Mouse (Mus musculus) Patski (cell line): ENCODE results near the gene Tbcel. TPM values are rescaled to one million over a fixed set of nuclear protein-coding genes. Genes with fewer than 3 reads are reported as not detected.

Experiments used
- ATAC-seq: fragments of 100-300 bp; one replicate; pipeline ENCODE4 v1.8.0; 2021
- CTCF ChIA-PET: fragments of 350-600 bp; sonication (Branson Sonifier 250); formaldehyde crosslinking; loops from one replicate; lab custom pipeline; 2022; ENCODE audit warnings: inconsistent platforms; lab: Charles Lee
- POLR2A ChIA-PET: fragments of 350-600 bp; sonication (Branson Sonifier 250); formaldehyde crosslinking; loops from one replicate; lab custom pipeline; 2022; ENCODE audit warnings: antibody characterized with exemption, inconsistent platforms; lab: Charles Lee
- DNase-seq: peaks from one replicate; pipeline ENCODE4 v3.0.0-alpha.2; 2011; ENCODE audit warnings: low read depth, low spot score
- H3K27me3 ChIP-seq: fragments of 371-371 bp; one replicate; pipeline ENCODE4 v1.5.1; 2021
- CTCF ChIP-seq: fragments of 100-300 bp; IDR thresholded peaks from one replicate; pipeline ENCODE4 v1.5.1; 2021
- in situ Hi-C: fragments of 300-500 bp; cut with MboI; formaldehyde crosslinking; loops from 3 replicates; pipeline ENCODE4 v1.11.1; 2018; ENCODE audit warnings: low pct_unique_long_range_greater_than_20kb, mixed read lengths
- polyA plus RNA-seq: library from polyadenylated mRNA; unstranded; gene quantifications from one replicate; pipeline ENCODE4 v1.2.3, GENCODE M21; 2021

Gene Tbcel
- polyA plus RNA-seq, 1 experiment from 2014 or later: 23.3 TPM

DNA sequence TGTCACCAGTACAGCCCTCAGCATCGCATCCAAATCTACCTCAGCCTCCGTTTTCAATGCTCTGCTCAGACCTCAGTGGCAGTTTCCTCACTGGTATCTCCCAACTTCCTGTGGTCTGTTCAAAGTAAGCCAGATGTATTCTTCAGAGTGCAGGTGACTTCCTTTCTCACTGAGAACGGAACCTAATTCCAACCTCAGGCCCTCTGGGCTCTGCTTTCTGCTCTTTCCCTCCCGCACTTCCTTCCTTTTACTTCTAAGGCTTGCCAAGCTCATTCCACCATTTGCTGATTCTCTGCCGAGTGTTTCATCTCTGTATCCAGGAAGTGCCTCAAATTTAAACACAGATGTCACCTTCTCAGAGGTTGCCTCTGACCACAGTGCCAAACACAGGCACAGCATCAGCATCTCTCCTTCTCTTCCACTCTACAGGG is 41.9 kb downstream of the Tbcel start:
- ATAC-seq (no peak), DNase-seq (no peak)
- in situ Hi-C loops: no loop called here
- no peak for TF ChIP-seq CTCF
- CTCF ChIA-PET: no interaction called here
- POLR2A ChIA-PET: no interaction called here
- no peaks in the 10 kb centered on the region for H3K27me3 ChIP-seq

DNA sequence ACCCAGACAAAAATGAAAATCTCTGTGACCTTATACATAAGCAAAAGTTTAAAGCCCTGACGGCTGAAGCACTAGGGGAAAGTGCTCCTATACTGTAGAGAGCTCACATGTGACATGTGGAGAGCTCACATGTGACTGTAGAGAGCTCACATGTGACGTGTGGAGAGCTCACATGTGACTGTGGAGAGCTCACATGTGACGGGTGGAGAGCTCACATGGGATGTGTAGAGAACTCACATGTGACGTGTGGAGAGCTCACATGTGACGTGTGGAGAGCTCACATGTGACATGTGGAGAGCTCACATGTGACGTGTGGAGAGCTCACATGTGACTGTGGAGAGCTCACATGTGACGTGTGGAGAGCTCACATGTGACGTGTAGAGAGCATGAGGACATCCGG is 43.4 kb downstream of the Tbcel start:
- no peak for TF ChIP-seq CTCF
- ATAC-seq: no peak

DNA sequence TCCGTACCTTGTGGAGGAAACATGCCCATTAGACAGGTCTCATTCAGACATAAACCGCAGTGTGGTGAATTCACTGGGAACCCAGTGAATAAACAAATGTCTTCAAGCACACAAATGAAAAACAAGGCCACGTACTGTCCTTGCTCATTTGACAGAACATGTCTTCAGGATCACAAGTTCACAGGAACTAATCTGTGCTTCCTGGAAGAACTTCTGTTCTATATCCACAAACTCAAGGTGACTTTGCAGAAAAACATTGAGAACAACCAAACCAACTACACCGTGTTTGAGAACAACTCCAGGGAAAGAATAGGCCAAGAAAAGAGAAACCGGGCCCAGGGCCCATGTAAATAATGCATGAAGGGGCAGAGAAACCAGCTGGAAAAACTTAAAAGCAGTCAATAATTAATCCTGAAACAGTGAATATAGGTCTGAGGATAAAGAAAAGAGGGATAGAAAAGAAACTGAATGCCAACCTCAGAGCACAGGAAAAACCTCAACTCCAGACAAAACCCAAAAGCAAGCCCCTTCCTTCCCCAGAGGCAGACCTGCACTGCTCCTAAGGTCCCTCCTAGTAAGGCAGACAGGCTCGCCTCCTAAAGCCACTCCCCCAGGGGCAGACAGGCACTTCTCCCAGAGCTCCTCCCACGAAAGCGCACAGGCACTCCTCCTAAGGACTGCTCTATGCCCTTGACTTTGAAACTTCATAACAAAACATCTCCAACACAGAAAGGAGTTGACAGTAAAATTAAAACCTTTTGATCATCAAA is 44.2 kb downstream of the Tbcel start:
- no peak for TF ChIP-seq CTCF
- in situ Hi-C loops: no loop called here
- ChIA-PET POLR2A (interaction anchor here (0.6 to 2.1 kb wide), 2 partner anchors 9 kb away, joined by 3 to 7 read pairs; no protein-coding TSS in a partner anchor), CTCF (interaction anchor here (1.2 kb wide), 1 partner anchor 8 kb away, joined by 5 read pairs; no protein-coding TSS in a partner anchor)
- ATAC-seq (peak; percentile 90), DNase-seq (no peak)
- H3K27me3 ChIP-seq: no peaks in the 10 kb centered on the region

More for the DNA sequence above, 43.4 kb downstream of the Tbcel start:
- in situ Hi-C loops: no loop called here
- no peaks in the 10 kb centered on the region for H3K27me3 ChIP-seq
- DNase-seq: no peak
- CTCF ChIA-PET: no interaction called here
- POLR2A ChIA-PET: no interaction called here

DNA sequence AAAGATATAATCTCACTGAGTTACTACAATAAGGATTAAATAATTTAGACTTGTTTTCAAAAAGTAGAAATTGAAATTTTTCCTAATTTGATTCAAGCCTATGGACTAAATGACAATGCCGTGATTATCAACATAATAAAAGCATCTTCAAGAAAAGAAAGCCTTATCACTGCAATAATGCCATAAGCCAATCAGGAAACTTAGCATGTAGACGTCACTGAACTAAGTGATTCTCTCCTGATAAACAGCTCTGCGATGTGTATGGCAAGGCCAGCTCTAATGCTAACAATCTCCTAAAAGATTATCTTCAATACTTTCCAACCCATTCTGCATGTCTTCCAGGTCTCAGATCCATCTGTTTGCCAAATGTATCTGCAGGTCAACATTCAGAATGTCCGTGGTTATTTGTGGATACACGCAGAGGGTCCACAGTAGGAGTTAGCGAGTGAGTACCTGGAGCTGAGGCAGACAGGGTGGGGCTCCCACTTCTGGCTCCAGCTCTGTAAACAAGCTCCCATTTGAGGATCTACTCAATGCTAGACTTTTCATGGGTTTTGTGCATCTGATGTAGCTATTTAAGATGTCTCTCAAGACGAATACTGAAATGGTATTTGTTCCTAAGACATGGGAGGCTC is 44.9 kb downstream of the Tbcel start:
- no peak for TF ChIP-seq CTCF
- ChIA-PET POLR2A (interaction anchor here (2.1 kb wide), 1 partner anchor 9 kb away, joined by 7 read pairs; no protein-coding TSS in a partner anchor), CTCF (interaction anchor here (1.2 kb wide), 1 partner anchor 9 kb away, joined by 5 read pairs; no protein-coding TSS in a partner anchor)
- no peak for ATAC-seq
- H3K27me3 ChIP-seq: no peaks in the 10 kb centered on the region
- DNase-seq: no peak
- in situ Hi-C loops: no loop called here

DNA sequence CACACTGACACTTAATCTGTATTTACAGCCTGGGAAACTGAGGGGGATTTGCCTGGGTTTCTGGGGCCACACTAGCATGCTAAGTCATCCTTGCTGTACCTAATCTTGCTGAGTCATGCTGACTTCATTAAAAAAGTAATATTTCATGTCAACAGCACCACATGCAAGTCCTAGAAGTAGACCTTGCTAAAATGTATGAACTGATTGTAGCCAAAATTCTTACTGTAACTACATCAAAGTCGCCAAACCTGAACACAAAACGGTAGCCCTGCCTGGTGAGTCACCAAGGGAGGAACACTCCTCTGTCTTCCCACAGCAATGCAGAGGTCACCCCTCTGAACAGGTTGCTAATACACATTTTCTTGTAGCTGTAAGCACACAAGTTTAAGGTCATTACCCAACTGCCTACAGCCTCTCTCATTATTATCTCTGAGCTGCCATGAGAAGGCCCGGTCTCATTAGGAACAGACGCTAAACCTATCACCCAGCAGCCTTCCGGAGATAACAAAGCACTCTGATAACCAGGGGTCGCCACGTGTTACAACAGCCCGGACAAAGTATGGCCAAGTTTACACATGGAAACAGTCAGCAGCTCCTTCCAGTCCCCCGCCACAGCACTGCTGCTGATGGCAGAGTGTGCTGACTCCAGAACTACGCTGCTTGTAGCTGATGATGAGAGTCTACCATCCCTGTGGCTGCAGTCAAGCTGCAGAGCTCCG is 46.1 kb downstream of the Tbcel start:
- CTCF ChIA-PET: interaction anchor here (1.1 kb wide), 1 partner anchor 22 kb away, joined by 4 read pairs; no protein-coding TSS in a partner anchor
- ATAC-seq: peak; percentile 60
- H3K27me3 ChIP-seq: no peaks in the 10 kb centered on the region
- in situ Hi-C loops: no loop called here
- TF ChIP-seq CTCF: no peak
- no peak for DNase-seq
- POLR2A ChIA-PET: interaction anchor here (2.1 kb wide), 1 partner anchor 11 kb away, joined by 7 read pairs; no protein-coding TSS in a partner anchor

DNA sequence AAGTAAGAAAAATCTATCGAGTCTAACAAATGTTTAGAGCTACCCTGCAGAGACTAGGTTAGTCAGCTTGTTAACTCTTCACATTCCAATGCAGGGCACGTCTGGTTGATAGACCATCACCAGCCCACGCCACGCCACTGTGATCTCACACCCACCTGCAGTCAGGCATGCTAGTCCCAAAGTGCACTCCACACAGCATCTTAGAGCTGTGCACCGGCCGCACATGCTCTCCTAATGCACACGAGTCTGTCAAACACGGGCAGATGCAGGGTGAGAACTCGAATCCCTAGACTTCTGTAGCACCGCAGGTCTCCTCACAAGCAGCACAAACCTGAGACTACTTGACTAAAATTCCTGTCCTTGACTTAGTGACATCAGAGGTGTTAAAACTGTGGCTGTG is 47.3 kb downstream of the Tbcel start:
- in situ Hi-C loops: no loop called here
- DNase-seq (no peak), ATAC-seq (no peak)
- ChIA-PET POLR2A (no interaction called here), CTCF (interaction anchor here (1.1 to 1.3 kb wide), 2 partner anchors 13 to 21 kb away, joined by 3 to 4 read pairs; no protein-coding TSS in a partner anchor)
- no peak for TF ChIP-seq CTCF
- no peaks in the 10 kb centered on the region for H3K27me3 ChIP-seq

DNA sequence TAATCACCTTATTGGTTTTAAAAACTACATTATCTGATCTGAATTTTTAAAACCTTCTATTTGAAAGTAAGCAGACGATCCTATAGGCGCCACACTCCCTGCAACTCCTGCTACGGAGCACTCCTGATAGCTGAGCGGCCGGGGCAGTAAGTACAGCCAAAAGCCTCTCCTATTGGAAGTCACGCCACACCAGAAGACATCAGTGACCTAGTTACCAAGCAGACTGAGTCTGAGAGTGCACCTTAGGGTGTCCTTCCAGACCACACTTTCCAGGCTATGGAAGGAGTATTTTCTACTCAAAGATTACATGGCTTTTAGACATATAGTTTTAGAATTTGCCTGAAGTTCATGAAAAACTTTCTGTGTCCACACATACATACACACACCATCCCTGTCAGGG is 47.9 kb downstream of the Tbcel start:
- DNase-seq (no peak), ATAC-seq (no peak)
- POLR2A ChIA-PET: no interaction called here
- in situ Hi-C loops: no loop called here
- no peak for TF ChIP-seq CTCF
- CTCF ChIA-PET: interaction anchor here (1.3 kb wide), 1 partner anchor 13 kb away, joined by 3 read pairs; no protein-coding TSS in a partner anchor
- H3K27me3 ChIP-seq: no peaks in the 10 kb centered on the region

DNA sequence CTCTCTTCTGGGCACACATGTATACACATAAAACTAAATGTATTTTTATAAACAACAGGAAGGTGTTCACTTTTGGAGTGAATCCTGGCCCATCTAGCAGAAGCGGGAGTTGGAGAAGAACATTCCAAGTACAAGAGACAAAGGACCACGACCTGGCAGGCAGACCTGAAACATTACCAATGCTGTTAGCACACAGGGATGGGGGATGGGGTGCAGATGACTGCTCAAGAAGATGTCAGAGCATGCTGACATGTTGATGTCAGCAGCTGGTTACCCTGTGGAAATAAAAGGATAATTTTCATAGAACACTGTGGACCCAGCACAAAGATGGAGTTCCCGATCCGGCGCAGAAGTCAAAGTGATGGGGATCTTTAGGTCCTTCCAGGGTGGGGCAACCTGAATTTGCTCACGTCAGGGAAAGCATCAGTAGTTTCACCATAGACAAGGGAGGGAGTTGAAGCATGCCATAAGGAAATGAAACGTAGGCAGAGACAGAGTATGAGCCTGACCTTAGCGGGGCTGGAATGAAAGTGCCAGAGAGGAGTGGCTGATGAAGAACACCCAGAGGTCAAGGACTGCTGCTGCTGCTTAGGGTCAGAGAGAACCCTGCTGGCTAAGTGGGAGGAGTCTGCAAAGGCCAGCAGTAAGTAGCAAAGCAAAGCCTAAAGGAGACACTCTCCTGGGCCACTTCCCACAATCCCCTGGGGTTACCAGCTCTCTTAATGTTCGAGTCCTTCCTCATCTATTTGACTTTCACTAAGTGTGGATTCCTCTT is 48.7 kb downstream of the Tbcel start:
- ATAC-seq: no peak
- in situ Hi-C loops: no loop called here
- POLR2A ChIA-PET: no interaction called here

DNA sequence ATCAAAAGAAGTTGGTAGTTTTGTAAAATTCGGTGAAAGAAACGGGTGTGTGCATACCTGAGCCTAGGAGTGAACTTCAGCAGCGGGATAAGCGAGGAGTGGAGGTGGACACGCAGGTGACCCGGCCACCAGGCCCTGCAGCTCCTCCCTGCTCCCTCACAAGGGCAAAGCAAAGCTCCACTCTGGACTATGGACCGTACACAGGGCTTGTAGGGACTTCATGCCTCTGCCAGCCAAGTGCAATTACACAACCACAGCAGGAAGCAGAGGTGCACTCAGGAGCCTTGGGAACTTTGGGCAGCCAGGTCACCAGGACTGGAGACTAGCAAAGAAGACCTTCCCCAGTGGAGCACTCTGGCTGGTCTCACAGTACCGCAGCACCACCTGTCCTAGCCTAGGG is 50.1 kb downstream of the Tbcel start:
- ATAC-seq: no peak

More for the DNA sequence above, 48.7 kb downstream of the Tbcel start:
- CTCF ChIA-PET: no interaction called here
- no peaks in the 10 kb centered on the region for H3K27me3 ChIP-seq
- no peak for TF ChIP-seq CTCF
- DNase-seq: no peak

More for the DNA sequence above, 50.1 kb downstream of the Tbcel start:
- no peak for TF ChIP-seq CTCF
- no peak for DNase-seq
- ChIA-PET CTCF (no interaction called here), POLR2A (interaction anchor here (0.7 kb wide), 1 partner anchor 17 kb away, joined by 3 read pairs; no protein-coding TSS in a partner anchor)
- H3K27me3 ChIP-seq: no peaks in the 10 kb centered on the region
- in situ Hi-C loops: no loop called here
